Mouse (Mus musculus): ENCODE measurements around the gene Edem3.
"Not testable (repeated sequence)": the region's sequence is repeated elsewhere in the genome, so short reads cannot be mapped to it uniquely, and the experiment has no call there.

The Edem3 gene

DNA sequence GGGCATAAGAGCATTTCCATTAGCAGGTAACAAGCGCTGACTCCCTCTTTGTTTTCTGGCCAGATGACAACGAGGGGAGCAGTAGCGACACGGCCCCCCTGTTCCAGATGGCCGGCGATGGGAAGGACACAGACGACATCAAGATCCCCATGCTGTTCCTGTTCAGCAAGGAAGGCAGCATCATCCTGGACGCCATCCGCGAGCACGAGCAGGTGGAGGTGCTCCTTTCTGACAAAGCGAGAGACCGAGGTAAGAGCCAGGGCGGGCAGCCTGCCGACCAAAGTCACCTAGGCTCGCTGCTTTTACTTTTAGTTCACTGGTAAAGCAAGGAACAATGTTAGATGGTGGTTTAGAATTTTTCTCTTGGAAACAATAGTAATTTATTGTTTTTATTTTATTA lies 56.3 kb downstream of the Edem3 start:
- DNase-seq (ENCODE audit: low read depth) = no peak

DNA sequence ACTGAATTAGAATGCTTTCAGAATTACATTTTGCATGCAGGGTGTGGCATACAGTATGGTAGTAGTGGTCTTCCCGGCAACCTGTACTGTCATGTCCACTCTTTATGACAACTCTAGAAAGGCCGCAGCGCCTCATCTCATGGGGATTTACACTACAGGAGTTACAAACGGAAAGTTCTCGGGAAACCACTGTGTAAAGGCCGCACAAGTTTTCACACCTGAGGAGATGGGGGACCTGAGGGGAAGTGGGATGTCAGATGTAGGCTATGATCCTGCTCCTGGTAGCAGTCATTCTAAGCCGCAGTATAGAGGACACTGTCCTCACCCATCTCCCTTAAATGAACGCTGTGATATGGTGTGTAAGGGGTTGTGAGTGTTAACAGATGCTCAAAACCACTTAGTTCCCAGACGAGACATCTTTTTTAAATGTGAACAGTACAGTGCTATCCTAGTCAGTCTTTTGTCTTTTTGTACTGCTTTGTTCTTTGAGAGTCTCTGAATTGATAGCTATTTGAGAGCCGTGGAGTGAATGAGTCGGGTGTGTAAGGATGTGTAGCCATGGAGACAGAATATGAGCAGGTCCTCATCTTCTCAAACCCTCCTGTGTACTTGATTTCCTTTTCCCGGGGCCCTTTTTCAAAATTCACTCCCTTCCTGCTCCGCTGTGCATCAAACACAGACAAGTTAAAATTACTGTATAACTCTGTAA lies 57.0 kb downstream of the Edem3 start:
- DNase-seq (ENCODE audit: low read depth) = no peak

DNA sequence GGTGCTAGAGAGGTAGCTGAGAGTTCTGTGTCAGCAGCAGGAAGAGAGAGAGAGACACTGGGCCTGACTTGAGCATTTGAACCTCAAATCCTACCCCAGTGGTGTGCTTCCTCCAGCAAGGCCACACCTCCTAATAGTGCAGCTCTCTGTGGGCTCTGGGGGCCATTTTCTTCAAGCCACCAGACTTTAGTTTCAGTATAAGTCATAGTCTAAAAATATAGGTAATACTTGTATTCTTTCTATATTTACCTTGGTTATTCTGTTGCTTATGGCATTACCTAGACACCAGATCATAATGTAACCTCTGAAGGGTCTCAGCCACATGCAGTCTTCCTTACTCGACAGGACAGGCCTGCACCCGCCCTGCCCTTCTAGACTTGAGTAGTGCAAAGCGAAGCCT lies 60.9 kb downstream of the Edem3 start:
- DNase-seq (ENCODE audit: low read depth) = no peak

DNA sequence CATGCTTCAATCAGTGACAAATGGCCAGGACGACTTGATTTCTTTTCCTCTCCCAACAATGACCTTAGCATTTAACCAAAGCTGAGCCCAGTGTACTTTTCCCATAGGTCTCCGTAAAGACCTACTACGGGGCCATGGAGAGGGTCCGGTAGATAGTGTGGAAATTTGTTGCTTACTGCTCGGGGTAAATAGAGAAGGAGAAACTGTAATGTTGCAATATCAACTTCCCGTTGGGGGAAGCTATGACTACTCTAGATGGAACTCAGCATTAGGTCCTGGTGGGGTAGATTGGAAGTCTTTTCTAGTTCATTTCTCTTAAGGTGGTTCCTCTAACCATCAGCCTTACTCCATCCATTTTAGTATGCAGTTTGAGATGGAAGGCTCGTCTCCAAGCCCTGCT lies 64.0 kb downstream of the Edem3 start:
- no peak for DNase-seq (ENCODE audit: low read depth)

DNA sequence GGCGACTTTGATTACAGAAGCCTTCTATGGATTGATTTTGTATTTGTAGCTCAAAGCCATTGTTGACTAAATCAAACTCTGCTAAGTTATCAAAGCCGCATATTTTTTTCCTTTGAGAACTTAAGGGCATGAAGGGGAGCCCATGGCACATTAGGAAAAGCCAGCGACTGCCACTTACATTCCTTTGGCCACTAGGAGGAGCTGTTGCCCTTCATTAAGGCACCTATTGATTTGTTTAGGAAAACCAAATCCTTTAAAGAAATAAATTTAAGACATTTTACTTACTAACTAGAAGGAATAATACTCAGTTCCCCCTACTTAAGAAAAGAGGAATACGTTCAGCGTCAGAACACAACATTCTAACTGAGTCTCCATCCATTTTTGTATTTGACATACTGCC lies 65.3 kb downstream of the Edem3 start:
- DNase-seq (ENCODE audit: low read depth) = peak; percentile 78

DNA sequence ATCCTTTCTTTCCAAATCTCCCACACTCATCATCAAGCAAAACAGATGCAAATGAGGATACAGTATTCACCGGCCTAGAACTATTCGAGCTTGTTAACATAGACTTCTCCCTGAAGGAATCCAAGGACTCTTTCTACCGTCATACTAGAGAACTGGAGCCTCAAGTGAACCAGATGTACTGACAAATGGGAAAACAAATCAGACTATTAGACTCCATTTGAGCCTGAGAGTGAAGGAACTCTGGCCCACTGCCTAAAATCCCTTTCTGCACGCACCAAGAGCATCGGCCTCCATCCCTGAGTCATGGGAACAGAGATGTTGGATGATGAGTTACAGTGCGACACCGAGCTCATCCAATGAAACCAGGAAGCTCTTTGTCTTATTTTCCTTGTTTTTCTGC lies 69.9 kb downstream of the Edem3 start:
- DNase-seq (ENCODE audit: low read depth) = no peak

DNA sequence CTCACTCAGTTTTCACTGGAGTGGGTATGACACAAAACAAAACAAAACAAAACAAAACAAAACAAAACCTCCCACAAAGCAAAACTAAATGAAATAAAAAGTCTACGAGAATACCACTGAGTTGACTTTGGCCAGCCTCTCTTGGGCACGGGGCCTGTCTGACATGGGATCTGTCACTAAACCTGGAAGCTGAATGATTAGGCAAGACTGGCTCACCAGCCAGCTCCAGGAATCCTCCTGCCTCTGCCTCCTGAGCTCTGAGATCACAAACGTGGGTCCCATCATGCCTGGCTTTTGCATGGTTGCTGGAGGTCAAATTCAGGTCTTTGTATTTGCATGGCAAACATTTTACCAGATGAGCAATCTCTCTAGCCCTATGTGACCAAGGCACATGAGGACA lies 76.6 kb downstream of the Edem3 start:
- no peak for DNase-seq (ENCODE audit: low read depth)

DNA sequence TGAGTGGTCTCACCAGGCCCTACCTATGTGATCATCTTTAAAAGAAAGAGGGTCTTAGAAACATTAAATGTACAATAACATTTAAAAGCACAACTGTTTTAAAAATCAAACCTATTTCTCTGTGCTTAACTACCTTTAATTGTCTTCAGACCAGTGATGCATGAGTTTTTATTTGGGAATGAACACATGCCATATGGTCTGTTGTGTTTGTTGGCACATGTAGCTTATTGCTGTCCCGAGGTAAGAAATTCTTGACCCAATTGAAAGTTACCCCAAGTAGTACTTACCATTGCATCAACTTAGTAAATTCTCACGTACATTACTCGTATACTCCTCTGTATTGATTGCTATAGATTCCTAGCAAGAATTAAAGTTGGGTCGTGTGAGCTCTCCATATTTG lies 80.1 kb downstream of the Edem3 start:
- no peak for DNase-seq (ENCODE audit: low read depth)

DNA sequence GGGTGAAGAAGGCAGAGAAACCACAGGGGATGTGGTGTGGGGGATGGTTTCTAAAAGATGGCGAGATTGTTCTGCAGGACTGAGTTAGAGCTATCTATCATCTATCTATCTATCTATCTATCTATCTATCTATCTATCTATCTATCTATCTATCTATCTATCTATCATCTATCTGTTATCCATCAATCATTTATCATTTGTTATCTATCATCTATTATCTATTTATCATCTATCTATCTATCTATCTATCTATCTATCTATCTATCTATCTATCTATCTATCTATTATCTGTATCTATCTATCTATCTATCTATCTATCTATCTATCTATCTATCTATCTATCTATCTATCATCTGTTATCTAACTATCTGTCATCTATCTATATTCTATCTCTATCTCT lies 85.2 kb downstream of the Edem3 start:
- DNase-seq (ENCODE audit: low read depth) = not testable (repeated sequence)

DNA sequence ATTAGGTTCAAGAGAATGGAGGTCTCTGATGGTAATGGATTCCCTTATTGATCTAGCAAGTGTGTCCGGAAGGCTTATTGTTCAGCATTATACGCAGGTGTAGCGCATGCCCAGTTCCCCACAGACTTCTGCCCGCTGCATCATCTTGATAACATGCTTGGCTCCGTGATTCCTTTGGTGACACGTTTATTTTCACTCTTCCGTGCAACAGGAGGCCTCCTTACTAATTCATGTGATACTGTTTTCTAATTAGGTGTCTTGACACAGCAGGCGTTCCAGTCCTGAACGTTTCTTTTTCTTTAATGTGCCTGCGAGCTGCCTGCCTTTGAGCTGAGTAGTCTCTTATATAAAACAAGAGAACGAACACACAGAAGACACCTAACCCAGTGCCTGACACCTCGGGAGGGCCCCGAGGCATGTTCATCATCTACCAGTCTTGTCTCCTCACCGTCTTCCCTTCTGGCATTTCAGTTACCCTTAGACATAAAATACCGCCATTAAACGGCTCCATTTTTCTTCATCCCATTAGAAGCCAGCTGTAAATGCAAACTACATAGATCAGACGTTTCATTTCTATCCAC lies 90.2 kb downstream of the Edem3 start:
- DNase-seq (ENCODE audit: low read depth) = no peak

DNA sequence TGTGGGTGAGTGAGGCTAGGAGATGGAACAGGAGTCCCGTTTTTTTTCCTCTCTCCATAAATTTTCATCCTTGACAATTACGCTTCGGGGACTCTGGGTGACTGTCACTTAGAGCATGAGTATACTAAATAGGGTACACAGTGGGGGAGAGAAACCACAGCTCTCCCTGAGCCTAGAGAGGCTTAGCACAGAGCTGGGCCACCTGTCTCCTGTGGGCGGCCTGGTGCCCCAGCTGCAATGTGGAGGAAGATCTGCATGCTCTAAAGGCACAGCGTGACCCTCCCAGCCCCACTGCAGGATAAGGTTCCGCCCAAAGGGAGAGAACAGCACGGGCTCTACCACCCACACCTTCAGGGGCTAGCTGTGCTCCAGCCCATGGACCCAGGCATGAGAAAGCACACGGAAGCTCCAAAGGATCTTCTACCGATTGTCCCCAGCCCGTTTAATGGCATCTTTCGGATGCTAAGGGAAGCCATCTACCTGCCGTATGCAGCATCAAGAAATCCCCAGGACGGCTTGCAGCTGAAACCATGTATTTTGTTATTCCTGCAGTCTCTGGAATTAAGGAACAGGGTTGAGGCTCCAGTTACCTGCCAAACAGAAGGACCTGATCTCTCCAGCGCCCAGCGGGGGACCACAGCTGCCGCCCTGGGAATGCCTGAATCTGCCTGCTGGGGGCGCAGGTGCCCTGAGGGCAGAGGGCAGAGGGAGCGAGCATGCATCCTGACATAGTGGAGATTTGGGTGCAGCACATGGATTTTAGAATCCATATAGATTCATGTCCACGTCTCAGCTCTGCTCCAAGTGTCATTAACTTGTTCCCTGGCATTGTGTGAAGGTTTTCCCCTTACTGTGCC lies 91.0 kb downstream of the Edem3 start:
- no peak for DNase-seq (ENCODE audit: low read depth)

DNA sequence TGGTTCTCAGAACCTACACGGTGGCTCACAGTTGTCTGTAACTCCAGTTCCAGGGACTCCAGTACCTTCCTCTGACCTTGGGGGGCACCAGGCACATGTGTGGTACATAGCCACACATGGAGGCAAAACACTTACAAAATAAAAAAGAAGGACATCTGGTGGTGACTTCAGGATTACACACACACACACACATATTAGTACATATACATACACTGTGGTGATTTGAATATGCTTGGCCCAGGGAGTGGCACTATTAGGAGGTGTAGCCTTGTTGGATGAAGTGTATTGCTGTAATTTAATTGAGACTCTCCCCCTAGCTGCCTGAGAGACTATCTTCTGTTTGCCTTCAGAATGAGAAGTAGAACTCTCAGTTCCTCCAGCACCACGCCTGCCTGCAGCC lies 93.1 kb downstream of the Edem3 start:
- no peak for DNase-seq (ENCODE audit: low read depth)

DNA sequence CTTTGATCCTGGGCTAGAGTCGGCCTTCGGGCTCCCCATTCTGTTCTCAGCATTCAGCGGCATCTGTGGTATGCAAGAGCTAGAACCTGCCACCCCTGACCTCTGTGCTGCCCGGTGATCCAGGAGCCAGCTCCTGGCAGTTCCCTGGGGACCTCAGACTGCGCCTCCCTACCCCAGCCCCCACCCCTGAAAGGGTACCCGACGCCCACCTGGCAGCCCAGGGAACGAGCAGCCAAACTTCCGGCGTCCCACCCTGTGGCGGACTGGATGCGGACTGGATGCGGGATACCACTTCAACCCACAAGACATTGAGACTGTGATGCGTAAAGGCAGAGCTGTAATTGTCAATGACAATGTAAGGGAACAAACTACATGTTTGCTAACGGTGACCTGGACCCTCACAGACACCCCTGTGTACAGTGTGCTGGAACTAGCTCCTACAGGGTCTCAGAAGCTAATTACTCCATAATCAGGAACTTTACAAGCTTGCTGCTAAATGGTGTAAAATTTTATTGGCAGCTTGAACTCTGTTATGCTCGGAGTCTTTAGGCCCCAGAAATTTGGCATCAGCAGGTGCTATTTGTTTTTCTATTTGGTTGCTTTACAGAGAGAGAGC lies 94.9 kb downstream of the Edem3 start:
- no peak for DNase-seq (ENCODE audit: low read depth)

DNA sequence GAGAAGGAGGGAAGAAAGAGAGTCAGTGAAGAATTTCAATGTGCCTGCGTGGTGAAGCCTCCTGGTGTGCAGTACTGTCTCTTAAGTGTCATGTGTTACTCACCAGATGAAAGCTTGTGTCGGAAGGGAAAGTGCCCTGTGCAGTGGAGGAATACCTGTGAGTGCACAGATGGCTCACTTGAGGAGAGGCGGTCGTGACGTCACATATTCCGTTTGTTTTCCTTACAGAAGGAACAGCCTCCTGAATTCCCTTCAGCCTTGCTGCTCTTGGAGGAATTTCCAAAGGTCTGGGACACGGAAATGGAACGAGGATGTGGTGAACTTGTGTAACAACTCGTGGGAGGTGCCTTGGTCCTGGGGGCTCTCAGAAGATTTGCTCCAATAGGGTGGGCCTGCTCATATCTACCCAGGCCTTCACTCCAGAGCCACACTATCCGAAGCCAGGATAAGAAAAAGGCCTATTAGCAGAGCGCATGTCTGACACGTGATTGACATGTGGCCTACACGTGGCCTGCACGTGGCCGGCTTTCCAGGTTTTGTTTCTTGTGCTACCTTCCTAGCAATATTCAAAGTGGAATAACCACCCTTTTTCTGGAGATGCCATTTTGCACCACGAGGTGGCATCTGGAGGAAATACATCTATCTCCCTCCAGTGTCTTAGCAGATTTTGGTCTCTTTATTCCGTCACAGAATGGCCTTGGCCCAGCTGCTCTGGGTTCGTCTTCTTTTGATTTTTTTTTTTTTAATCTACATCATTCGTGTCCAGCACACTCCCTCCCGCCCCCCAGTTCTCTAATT lies 96.1 kb downstream of the Edem3 start:
- DNase-seq (ENCODE audit: low read depth) = no peak

DNA sequence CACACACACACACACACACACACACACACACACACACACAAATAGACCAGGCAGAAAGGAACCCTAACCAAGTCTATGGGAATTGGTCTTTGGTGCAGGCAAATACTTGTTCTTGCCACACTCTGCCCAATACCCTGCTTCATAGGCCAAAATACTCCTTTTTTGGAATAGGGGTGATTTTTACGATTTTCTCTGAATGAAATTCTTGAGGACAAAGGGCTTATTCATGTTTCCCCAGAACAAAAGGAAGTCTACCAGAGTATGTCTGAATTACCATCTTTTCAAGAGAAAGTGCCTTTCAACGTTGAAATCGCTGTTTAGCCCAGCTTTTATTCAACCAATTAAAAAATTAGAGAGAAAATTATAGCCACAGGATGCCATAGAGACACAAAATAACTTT lies 96.8 kb downstream of the Edem3 start:
- no peak for DNase-seq (ENCODE audit: low read depth)

DNA sequence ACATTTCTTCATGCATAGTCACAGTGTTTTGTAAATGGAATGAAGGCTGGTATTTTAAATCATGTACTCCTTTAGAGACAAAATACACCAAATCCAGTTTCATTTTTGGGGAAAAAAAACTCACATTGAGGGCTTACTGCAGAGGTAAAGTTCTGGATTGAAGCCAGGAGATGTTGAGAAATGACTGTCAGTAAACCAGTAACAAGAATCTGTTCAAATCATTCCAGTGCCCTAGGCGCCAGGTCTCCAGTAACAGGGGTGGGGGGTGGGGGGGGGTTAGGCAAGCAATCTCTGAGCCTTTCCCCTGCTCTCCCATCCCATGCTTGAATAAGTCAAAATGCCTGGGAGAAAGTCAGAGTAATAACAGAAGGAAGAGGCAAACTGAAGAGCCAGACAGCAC lies 100.4 kb downstream of the Edem3 start:
- no peak for DNase-seq (ENCODE audit: low read depth)

DNA sequence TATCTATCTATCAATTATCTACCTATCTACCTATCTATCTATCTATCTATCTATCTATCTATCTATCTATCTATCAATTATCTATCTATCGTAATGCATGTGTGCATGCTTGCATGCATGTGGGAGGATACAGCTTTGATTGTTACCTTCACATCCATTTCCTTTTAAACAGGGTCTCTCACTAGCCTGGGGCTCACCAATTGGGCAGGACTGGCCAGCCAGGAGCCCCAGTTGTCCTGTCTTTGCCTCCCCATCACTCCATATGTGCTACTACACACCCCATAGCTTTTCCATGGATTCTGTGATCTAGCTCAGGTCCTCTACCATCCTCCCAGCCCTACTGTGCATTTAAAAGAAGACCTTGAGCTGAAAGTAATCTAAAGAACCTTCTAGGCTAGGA lies 103.3 kb downstream of the Edem3 start:
- DNase-seq (ENCODE audit: low read depth) = no peak

DNA sequence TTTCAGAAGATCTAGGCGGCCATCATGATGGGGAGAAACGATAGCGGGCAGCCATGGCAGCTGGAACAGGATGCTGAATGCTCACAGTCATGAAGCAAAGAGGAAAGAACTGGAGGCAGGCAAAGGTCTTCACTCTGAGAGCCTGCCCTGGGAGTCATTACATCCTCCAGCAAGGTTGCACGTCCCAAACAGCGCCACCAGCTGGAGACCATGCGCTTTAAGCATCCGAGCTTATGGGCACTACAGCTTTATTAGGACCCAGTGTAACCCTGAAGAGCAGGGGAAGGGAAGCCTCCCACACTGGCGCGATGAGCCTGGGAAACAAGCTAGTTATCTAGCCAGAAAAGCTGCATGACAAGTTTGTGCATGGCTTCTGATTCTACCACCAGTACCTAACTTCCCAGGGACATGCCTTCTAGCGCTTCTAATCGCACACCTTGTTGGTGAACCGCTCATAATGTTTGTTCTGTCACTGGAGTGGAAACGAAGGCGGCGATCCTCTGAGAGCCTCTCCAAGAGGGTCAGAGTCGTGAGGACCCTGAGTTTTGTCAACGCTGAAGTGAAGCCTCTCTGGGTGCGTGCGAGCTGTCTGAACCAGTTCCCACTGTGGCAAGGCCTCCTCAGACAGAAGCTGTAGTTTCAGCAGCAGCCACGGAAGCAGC lies 106.3 kb downstream of the Edem3 start:
- DNase-seq (ENCODE audit: low read depth) = no peak

DNA sequence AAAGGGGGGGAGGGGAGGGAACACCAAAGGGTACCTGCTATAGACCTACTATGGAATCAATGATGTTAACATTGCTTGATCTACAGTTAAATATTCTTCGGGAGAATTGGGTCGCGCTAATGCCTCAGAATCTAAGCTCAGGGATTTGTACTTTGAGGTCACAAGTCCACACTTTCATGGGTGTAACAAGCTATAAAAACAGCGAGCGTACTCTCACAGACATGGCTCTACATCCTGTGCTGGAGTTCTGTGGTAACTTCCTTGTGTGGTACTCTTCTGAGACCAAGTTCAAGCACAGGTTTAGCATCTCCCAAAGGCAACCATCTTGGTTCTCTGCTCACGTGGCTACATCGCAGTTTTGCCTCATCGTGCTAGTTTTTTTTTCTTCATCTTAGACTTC lies 106.9 kb downstream of the Edem3 start:
- DNase-seq (ENCODE audit: low read depth) = no peak

DNA sequence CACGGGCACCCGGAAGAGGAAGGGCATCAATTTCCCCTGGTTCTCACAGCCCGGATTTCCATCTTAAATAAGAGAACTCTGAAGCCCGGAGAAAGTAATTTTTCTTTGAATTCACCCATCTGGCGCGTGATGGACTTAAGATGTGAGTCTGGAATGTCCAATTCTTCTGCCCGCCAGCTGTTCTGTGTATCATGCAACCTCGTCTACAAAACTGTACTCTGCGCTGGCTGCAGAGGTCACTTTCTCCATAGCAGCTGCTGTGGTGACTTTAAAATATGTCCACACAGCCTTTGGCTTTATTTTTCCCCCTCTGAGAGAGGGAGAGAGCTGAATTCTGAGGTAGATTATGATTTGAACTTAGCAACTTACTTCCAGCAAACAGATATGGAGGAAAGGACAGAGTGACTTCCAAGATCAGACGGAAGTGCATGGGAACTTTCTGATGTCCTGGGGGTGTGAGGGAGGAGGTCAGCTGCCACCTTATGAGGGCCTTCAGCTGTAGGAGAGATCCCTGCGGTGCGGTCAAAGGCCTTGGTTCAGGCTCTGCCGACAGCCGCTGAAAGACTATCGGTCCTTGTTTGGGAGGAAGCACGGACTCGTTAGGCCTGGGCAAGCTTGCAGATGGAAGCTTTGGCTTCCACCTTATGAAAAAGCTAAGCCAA lies 108.1 kb downstream of the Edem3 start:
- no peak for DNase-seq (ENCODE audit: low read depth)

DNA sequence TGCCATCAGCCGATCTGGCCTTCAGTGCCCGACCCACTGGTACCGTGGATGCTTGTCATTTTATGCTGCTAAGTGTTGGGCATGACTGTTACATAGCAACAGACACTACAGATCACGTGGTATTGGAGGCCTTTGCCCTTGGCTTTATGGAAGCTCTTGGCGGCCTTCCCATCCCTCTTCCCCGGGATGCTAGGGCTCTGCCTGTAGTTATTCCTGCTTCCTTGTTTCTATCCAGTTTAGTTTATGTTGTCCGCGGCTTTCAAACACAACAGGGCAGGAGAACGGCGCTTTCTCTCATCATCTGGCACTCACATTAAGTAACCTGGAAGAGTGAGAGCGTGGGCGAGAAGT lies 108.6 kb downstream of the Edem3 start:
- DNase-seq (ENCODE audit: low read depth) = no peak
